Mouse (Mus musculus) cortical plate, adult 2 months (tissue): Measurements from ENCODE around the gene Brsk2.

ENCODE experiments used
- CTCF ChIP-seq: fragments of 200-500 bp; IDR thresholded peaks from 2 replicates; pipeline ENCODE4 v1.5.1; 2011; ENCODE audit warnings: mild to moderate bottlenecking, control low read depth, low read length; ENCODE audit not compliant: insufficient read depth; ENCODE audit errors: extremely low read depth
- POLR2A ChIP-seq: fragments of 200-500 bp; IDR thresholded peaks from 2 replicates; pipeline ENCODE4 v1.6.1; 2011; ENCODE audit warnings: mild to moderate bottlenecking, low read length, control low read depth; ENCODE audit not compliant: insufficient read depth; ENCODE audit errors: extremely low read depth

GRCm38 (mm10) chr7:141991183-141991582, 41.6 kb downstream of the Brsk2 start:
- TF ChIP-seq CTCF (no peak), POLR2A (no peak)
